Mouse (Mus musculus): ENCODE measurements at regions not wholly inside any gene's neighbourhood (a gene's known extent, or its start where the extent isn't known, plus 50 kb on each side); places are given as distances from the start of the nearest gene placed in this dataset.

GRCm38 (mm10) chr13:53055697-53056096 is 74.8 kb upstream of the Nfil3 start:
- DNase-seq (ENCODE audit: low read depth, low spot score), result no peak

- no peak for DNase-seq (ENCODE audit: low read depth, low spot score)
Observed at GRCm38 (mm10) chr13:53053211-53053610, 72.3 kb upstream of the Nfil3 start.

- DNase-seq (ENCODE audit: low read depth, low spot score), result no peak
Observed at GRCm38 (mm10) chr13:53052806-53053205, 71.9 kb upstream of the Nfil3 start.

DNA sequence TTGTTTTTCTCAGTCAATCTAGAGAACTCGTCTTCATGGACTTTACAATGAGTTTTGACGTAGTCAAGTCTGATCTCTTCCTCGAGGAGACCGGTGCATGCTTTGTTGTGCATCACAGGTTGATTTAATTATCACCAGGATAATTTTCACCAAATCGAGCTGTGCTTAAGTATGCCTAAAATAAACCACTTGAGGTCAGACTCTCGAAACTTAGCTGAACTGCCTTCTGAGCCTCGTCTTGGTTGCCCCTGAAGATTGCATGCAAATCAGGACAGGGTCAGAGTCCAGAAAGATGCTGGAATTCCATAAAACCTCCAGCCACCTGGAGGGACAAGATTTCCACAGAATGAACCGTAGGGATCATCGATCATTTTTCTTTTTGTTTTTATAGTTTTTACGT is 71.3 kb upstream of the Nfil3 start:
- no peak for DNase-seq (ENCODE audit: low read depth, low spot score)

- DNase-seq (ENCODE audit: low read depth, low spot score), result no peak
Observed at GRCm38 (mm10) chr13:53051386-53051785, 70.5 kb upstream of the Nfil3 start.

- DNase-seq (ENCODE audit: low read depth, low spot score), result no peak
Observed at GRCm38 (mm10) chr13:53049176-53049575, 68.3 kb upstream of the Nfil3 start.

DNA sequence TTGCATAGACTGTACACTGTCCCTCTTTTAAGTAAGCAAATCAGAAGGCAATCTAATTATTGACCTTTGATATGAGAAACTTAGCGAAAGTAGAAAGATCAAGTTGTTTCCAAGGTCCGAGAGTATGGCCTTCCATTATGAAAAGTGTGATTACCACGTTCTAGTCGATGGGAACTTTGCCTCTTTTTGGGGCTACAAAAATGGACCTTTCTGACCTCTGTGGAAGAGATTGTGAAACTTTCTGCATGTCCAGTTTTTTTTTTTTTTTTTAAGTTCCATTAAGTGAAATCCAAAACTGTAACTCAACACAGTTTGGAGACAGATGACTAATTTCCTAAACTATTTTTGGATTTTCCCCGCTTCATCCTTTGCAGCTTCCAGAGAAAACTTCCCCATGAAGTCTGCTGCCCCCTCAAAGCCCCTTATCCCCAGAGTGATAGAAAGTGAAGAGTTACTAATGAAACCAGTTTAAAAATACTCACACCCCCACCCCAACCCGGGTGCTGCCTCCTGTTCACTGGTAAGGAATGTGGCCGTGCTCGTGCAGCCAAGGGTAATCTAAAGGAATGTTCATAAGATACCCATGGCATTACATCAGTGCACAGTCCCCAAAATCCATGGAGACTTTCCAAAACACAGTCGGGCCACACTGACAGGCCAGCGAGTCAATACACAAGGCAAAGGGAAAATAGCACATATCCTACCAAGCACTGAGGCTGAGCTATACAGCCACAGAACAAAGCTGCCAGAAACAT is 52.5 kb upstream of the Nfil3 start:
- DNase-seq (ENCODE audit: low read depth, low spot score), result peak; percentile 92

All from 3T3-L1 (cell line).